Mouse (Mus musculus) embryonic facial prominence, embryonic 13.5 days (tissue): ENCODE data around the gene Nutf2. TPM values are rescaled to one million over a fixed set of nuclear protein-coding genes. Genes with fewer than 3 reads are reported as not detected.
"Not testable (repeated sequence)": the region's sequence is repeated elsewhere in the genome, so short reads cannot be mapped to it uniquely, and the experiment has no call there.

Experiments used
- ATAC-seq: fragments of 200-750 bp; cut with Nextera tagmentation; 2 replicates; pipeline ENCODE4 v1.8.0; 2017; ENCODE audit warnings: low read depth; ENCODE audit not compliant: insufficient number of reproducible peaks, insufficient read depth, low FRiP score, low TSS enrichment
- H3K27ac ChIP-seq: fragments of 300-500 bp; sonication (generic); 2 replicates; pipeline ENCODE4 v1.5.1; 2015; ENCODE audit warnings: moderate library complexity, mild to moderate bottlenecking, inconsistent platforms
- H3K27me3 ChIP-seq: fragments of 300-500 bp; sonication (generic); 2 replicates; pipeline ENCODE4 v1.6.1; 2015; ENCODE audit warnings: mild to moderate bottlenecking, inconsistent platforms
- H3K36me3 ChIP-seq: fragments of 300-500 bp; sonication (generic); 2 replicates; pipeline ENCODE4 v1.6.1; 2015; ENCODE audit warnings: mild to moderate bottlenecking, inconsistent platforms
- H3K4me1 ChIP-seq: fragments of 300-500 bp; sonication (generic); 2 replicates; pipeline ENCODE4 v1.6.1; 2015; ENCODE audit warnings: inconsistent platforms
- H3K4me2 ChIP-seq: fragments of 300-500 bp; sonication (generic); 2 replicates; pipeline ENCODE4 v1.6.1; 2015; ENCODE audit warnings: moderate library complexity, mild to moderate bottlenecking, inconsistent platforms
- H3K4me3 ChIP-seq: fragments of 300-500 bp; sonication (generic); 2 replicates; pipeline ENCODE4 v1.5.1; 2015; ENCODE audit warnings: mild to moderate bottlenecking, inconsistent platforms
- H3K9ac ChIP-seq: fragments of 300-500 bp; sonication (generic); 2 replicates; pipeline ENCODE4 v1.6.1; 2015; ENCODE audit warnings: mild to moderate bottlenecking, inconsistent platforms
- H3K9me3 ChIP-seq: fragments of 300-500 bp; sonication (generic); 2 replicates; pipeline ENCODE4 v1.6.1; 2016; ENCODE audit warnings: inconsistent platforms
- WGBS: fragments of 180-500 bp; shearing (Covaris S2); methylation state at CpG from one replicate; pipeline ENCODE4 v1.1.7; 2015; ENCODE audit warnings: mixed read lengths; 5-methylcytosine and 5-hydroxymethylcytosine counted together
- polyA plus RNA-seq: library from polyadenylated mRNA; unstranded; fragments of >200 nt; fragmentation: Nextera tagmentation; extraction: Ambion mirVana; gene quantifications from 2 replicates; pipeline ENCODE4 v1.2.1, GENCODE M21; 2015

Gene Nutf2
- polyA plus RNA-seq: 191 and 275 TPM in 2 replicates

DNA sequence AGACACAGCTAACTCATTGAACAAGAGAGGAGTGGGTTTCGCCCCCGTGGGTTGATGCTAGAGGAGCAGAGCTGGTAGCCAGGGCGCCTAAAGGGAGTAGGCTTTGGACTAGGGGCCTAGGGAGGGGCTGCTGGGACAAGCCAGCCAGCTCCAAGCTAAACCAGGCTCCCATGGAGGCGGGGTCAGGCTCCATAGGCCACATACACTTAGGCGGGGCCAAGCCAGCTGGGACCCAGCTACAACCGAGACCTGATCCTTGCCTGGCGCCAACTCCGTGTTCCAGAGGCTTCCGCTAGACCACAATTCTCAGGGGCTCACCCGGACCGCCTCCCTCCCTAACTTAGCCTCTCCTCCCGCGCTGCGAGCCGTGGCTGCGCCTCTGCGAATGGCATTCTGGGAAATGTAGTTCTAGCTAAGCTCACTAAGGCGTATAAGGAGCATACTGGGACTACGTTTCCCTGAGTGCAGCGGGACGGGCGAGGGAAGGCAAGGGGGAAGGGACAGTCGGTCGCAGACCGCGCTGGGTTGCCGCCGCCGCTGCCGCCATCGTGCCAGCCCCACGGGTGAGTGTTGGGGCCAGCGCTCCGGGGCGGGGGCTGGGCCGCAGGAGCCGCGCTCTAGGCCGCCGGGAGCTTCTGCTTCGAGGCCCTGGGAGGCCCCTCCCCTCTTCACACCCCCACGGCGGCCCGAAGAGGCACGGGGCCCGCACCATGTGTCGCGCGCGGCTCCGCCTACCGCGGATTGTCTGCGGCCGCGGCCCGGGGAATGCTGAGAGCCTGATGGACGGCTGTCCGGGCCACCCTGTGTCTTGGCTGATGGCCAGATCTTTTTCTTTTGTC lies at the start of gene Nutf2:
Gene Nutf2, plus strand, starts transcription at position 438 of the 839 bp plus-strand sequence.
- Histone ChIP-seq H3K9ac (peak within 1 kb of the TSS; percentile 95), H3K4me3 (peak within 1 kb of the TSS; percentile 98), H3K9me3 (no peaks in the 10 kb centered on the region), H3K27me3 (no peaks in the 10 kb centered on the region), H3K27ac (peak within 1 kb of the TSS; percentile 94), H3K36me3 (peaks cover 12% of the 10 kb centered on the region), H3K4me1 (peaks cover 65% of the 10 kb centered on the region), H3K4me2 (peak within 1 kb of the TSS; percentile 87)
- peak; percentile 98 for ATAC-seq
- under 1% methylated on average over 59 of the region's 59 CpGs for WGBS

DNA sequence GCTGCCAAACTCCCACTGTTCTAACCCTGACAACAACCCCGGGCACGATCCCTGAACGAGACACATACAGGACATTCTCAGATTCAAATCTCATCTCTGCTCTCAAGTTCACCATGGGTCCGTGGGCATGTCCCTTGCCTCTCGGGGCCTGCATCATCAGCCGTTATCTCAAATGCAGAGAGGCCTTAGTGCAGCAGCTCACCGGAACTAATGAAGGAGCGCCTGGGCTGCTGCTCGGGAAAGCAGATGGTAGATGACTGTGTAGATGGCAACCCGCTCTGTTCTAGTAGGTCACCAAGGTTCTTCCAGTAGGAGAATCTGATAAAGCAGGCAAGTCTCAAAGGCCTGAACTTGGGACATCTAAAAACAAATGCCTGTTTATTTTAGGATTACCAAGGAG lies 49.3 kb upstream of the Nutf2 start:
- no peak overlapping the region for H3K27ac ChIP-seq
- peaks cover 34% of the 10 kb centered on the region for H3K36me3 ChIP-seq
- H3K9me3 ChIP-seq: no peaks in the 10 kb centered on the region
- WGBS: 88% methylated on average over 10 of the region's 10 CpGs
- H3K9ac ChIP-seq: no peak overlapping the region
- no peaks in the 10 kb centered on the region; the same call in 1 of the 2 replicates for H3K4me1 ChIP-seq
- ATAC-seq: no peak
- H3K4me2 ChIP-seq: no peak overlapping the region
- H3K4me3 ChIP-seq: no peak overlapping the region
- H3K27me3 ChIP-seq: no peaks in the 10 kb centered on the region

DNA sequence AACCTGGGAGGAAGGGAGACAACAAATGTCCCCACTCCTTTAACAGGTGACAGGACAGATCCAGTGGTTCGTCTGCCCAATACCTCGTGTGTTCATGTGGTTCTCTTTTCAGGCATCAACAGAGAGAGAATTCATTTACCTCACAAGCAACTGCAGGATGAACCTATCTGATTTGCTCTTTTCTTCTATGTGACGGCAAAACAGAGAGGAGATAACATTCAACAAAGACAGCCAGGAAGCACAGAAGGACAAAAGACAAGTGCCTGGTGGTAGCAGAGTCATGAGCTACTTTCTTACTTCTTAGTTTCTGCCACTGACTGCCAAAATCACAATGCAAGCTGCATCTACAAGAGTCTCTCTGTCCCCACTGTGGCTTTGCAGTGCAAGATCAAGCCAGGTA lies 48.8 kb upstream of the Nutf2 start:
- H3K4me3 ChIP-seq: no peak overlapping the region
- ATAC-seq: no peak
- H3K4me2 ChIP-seq: no peak overlapping the region
- 90% methylated on average over 3 of the region's 3 CpGs for WGBS
- no peaks in the 10 kb centered on the region; the same call in 1 of the 2 replicates for H3K4me1 ChIP-seq
- no peaks in the 10 kb centered on the region for H3K27me3 ChIP-seq
- peaks cover 34% of the 10 kb centered on the region for H3K36me3 ChIP-seq
- H3K9ac ChIP-seq: 0 out of 2 replicates have a peak overlapping the region, but pooled peaks have one; percentile 4
- H3K27ac ChIP-seq: no peak overlapping the region
- H3K9me3 ChIP-seq: no peaks in the 10 kb centered on the region

DNA sequence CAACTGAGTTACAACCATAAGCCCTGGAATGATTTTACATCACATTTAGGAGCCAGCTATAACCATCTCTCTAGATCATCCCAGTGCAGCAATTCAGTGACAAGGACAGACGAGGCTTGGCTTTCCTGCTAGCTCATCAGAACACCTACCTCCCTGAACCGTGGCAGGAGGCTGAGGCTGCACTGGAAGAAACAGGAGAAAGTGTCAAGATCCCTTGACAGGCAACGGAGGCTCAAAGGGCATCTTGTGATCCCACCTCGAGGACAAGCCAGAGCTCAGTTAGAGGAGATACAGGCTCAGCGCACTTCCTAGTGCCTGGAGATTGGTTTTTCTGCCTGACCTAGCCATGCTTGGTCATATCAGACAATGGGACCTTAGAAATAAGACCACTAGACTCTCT lies 47.9 kb upstream of the Nutf2 start:
- H3K4me1 ChIP-seq: no peaks in the 10 kb centered on the region; the same call in 1 of the 2 replicates
- H3K27me3 ChIP-seq: no peaks in the 10 kb centered on the region
- H3K9me3 ChIP-seq: no peaks in the 10 kb centered on the region
- H3K9ac ChIP-seq: no peak overlapping the region
- 83% methylated on average over 5 of the region's 5 CpGs for WGBS
- H3K27ac ChIP-seq: no peak overlapping the region
- H3K4me3 ChIP-seq: no peak overlapping the region
- H3K4me2 ChIP-seq: no peak overlapping the region
- peaks cover 34% of the 10 kb centered on the region for H3K36me3 ChIP-seq
- no peak for ATAC-seq

DNA sequence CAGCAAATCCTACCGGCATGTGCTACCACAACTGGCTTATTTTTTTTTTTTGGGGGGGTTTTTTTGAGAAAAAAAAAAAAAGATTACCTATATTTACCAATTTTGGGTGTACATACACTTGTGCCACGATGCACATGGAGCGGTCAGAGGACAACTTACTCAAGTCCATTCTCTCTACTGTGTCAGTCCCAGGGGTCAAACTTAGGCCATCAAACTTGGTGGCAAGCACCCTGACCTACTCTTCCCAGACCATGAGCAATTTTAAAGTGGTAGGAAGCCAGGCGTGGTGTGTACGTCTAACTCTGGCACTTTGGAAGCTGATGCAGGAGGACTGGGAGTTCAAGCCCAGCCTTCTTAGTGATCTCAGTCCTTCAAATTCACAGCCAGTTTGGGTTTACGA lies 47.1 kb upstream of the Nutf2 start:
- Histone ChIP-seq H3K27ac (no peak overlapping the region), H3K27me3 (no peaks in the 10 kb centered on the region), H3K9ac (no peak overlapping the region), H3K4me1 (no peaks in the 10 kb centered on the region; the same call in 1 of the 2 replicates), H3K4me2 (no peak overlapping the region), H3K36me3 (peaks cover 41% of the 10 kb centered on the region), H3K4me3 (no peak overlapping the region), H3K9me3 (no peaks in the 10 kb centered on the region)
- WGBS: 96% methylated on average over 6 of the region's 6 CpGs
- no peak for ATAC-seq

DNA sequence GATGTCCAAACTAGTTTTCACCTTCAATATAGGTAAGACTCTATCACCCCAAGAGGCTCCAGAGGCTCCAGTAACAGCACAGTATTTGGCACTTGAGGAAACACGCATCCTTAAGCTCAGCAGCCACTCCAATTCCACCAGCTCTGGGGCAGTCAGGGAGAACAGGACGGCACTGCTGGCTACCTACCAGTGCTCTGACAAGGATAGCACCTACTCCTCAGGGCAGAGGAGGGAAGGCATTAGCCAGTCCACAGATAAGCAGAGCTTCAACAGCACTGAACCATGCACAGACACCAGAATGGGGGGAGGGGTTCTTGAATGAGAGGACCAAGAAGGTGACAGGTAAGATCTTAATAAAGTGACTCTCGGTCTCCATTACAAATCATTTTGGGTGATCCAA lies 40.7 kb upstream of the Nutf2 start:
- peaks cover 63% of the 10 kb centered on the region for H3K36me3 ChIP-seq
- no peak for ATAC-seq

DNA sequence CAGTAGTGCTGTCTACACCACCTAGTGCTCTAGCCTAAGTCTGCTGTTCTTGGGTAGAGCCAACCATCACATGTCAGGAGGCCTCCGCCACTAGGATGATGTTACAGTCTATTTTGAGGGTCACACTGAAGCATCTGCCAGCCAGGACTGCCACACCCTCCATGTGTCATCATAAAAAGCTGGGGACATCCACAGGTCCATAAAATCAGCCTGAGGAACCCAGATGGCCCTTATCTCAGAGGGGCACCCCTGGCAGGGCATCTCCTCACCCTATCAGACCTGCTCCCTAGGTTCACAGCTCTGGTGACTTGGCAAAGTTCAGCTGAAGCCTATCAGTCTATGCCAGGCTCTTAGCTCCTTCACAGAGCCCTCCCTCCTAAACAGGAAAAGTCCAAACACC lies 39.5 kb upstream of the Nutf2 start:
- H3K4me1 ChIP-seq: peaks cover 7% of the 10 kb centered on the region
- no peak overlapping the region for H3K27ac ChIP-seq
- H3K9me3 ChIP-seq: no peaks in the 10 kb centered on the region
- ATAC-seq: no peak
- H3K9ac ChIP-seq: no peak overlapping the region
- no peak overlapping the region for H3K4me2 ChIP-seq
- H3K27me3 ChIP-seq: no peaks in the 10 kb centered on the region
- no peak overlapping the region for H3K4me3 ChIP-seq
- WGBS: 97% methylated on average over 1 of the region's 1 CpGs
- H3K36me3 ChIP-seq: peaks cover 72% of the 10 kb centered on the region

More for the DNA sequence above, 40.7 kb upstream of the Nutf2 start:
- Histone ChIP-seq H3K9ac (no peak overlapping the region), H3K9me3 (no peaks in the 10 kb centered on the region), H3K27me3 (no peaks in the 10 kb centered on the region), H3K4me1 (no peaks in the 10 kb centered on the region), H3K4me3 (no peak overlapping the region), H3K27ac (no peak overlapping the region), H3K4me2 (no peak overlapping the region)
- 89% methylated on average over 3 of the region's 3 CpGs for WGBS

DNA sequence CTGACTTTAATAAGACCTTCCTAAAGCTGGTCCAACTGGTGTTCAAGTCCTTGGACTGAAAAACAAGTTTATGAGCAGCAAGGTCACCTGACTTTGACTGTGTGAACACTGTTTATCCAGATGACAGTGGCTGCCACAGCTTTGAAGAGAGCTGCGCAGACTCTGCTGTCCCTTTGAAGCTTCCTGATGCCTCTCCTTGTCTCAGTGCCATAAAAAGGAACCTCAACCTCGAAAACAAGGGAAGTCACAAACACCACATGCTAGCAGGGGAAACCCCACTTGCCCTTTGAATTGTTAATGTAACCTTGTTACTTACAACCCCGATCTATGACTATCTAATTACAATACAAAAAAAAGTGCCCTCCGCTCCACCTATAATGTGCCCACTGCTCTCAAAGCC lies 34.9 kb upstream of the Nutf2 start:
- 80% methylated on average over 4 of the region's 4 CpGs for WGBS
- no peak for ATAC-seq
- Histone ChIP-seq H3K4me3 (peak overlapping the region; percentile 87), H3K4me1 (peaks cover 19% of the 10 kb centered on the region), H3K9me3 (no peaks in the 10 kb centered on the region), H3K9ac (peak overlapping the region; percentile 92), H3K27ac (no peak overlapping the region), H3K4me2 (peak overlapping the region; percentile 88), H3K27me3 (no peaks in the 10 kb centered on the region), H3K36me3 (peaks cover 46% of the 10 kb centered on the region)

DNA sequence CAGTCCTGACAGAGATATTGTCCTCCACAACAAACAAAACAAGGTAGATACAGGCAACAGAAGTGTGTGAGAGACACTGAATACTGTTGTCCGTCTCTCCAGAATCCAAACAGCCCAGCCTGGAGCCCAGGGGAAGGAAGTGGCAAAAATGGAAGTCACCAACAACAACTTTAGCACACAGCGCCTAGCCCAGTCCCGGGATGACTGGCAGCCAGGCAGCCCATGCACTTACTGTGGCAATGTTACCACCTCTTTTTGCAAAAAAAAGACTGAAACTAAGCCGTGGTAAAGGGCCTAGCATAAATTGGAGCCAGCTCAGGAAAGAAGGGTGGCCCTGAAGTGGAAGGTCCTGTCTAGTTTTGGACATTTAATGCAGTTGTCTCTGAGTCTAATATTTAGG lies 34.0 kb upstream of the Nutf2 start:
- Histone ChIP-seq H3K4me3 (peak overlapping the region; percentile 87), H3K9me3 (no peaks in the 10 kb centered on the region), H3K36me3 (peaks cover 37% of the 10 kb centered on the region), H3K27me3 (no peaks in the 10 kb centered on the region), H3K27ac (peak overlapping the region; percentile 71; the same call in 1 of the 2 replicates), H3K4me2 (peak overlapping the region; percentile 88), H3K9ac (peak overlapping the region; percentile 92), H3K4me1 (peaks cover 19% of the 10 kb centered on the region)
- ATAC-seq: no peak
- 9% methylated on average over 4 of the region's 4 CpGs for WGBS

DNA sequence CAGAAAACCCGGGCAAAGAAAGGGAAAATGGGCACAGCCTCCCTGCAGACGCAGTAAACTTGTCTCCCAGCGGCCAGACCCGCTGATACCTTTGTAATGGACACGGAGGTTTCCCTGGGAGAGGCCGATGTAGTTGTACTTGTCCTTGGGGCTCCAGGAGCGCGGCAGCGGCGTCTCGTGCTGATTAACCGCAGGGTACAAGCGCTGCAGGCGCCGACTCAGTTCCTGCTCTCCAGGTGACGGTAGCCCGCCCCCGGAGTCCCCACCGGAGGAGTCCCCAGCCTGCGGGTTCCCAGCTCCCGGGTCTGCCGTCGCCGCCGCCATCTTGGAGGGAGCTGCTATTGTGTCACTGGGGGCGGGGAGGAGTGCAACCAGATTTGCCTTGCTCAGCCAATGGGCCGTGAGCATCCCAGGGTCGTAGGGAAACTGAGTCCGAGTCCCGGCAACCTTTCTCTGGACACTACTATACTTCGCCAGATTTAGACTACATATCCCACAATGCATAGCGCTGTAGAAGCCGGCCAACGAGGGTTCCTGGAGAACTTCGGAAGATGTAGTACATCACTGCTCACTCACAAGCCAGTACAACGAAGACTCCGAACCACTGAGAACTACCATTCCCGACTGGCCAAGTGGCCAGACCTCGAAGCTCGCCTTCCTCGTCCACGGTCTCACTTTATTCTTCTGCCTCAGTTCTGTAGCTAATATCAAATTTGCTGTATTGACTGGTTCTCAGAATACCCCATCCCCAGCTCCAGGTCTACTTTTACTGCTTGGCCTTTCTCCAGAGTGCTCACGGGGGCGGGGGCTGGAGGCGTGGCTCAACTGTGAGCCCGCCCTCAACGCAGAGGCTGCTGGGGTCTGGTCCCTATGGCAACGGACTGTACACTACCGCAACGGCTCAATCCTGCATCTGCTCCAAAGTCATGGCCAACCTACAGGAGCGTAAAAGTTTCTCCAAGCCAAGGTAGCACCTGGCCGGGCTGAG lies 33.2 kb upstream of the Nutf2 start, which contains the start of the genes Ranbp10 and Tsnaxip1:
Gene Ranbp10, minus strand, starts transcription at position 490 of the 988 bp plus-strand sequence.
Gene Tsnaxip1, plus strand, starts transcription at position 871 of the 988 bp plus-strand sequence.
- H3K4me1 ChIP-seq: peaks cover 19% of the 10 kb centered on the region
- H3K4me2 ChIP-seq: peak within 1 kb of the TSS; percentile 88
- H3K36me3 ChIP-seq: peaks cover 31% of the 10 kb centered on the region
- under 1% methylated on average over 52 of the region's 52 CpGs for WGBS
- H3K9ac ChIP-seq: peak within 1 kb of the TSS; percentile 92
- no peaks in the 10 kb centered on the region for H3K9me3 ChIP-seq
- peak within 1 kb of the TSS; percentile 87 for H3K4me3 ChIP-seq
- ATAC-seq: peak; percentile 99
- H3K27me3 ChIP-seq: no peaks in the 10 kb centered on the region
- peak within 1 kb of the TSS; percentile 71 for H3K27ac ChIP-seq

DNA sequence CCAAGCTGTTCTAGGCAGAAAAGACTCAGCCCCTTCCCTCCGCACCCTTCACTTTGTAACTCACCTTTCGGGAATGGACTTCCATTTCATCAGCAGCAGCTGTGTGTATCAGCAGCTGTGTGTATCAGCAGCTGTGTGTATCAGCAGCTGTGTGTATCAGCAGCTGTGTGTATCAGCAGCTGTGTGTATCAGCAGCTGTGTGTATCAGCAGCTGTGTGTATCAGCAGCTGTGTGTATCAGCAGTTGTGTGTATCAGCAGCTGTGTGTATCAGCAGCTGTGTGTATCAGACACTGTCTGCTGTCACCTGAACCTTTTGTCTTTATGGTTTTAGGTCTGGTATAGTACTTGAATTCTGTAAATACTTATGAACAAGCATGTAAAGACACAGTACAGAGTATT lies 26.6 kb upstream of the Nutf2 start:
- not testable (repeated sequence) for H3K4me1 ChIP-seq, ATAC-seq, H3K9ac ChIP-seq, H3K4me2 ChIP-seq, H3K36me3 ChIP-seq, H3K27ac ChIP-seq, H3K27me3 ChIP-seq, H3K4me3 ChIP-seq, H3K9me3 ChIP-seq
- 91% methylated on average over 2 of the region's 2 CpGs for WGBS
